Mouse (Mus musculus) heart, embryonic 12.5 days (tissue): ENCODE data around the gene Cradd. TPM values are rescaled to one million over a fixed set of nuclear protein-coding genes. Genes with fewer than 3 reads are reported as not detected.

ENCODE experiments used
- ATAC-seq: fragments of 200-750 bp; cut with Nextera tagmentation; 2 replicates; pipeline ENCODE4 v1.8.0; 2017; ENCODE audit warnings: moderate TSS enrichment, moderate library complexity; ENCODE audit not compliant: insufficient number of reproducible peaks, low FRiP score
- H3K27ac ChIP-seq: fragments of 300-500 bp; sonication (generic); 2 replicates; pipeline ENCODE4 v1.5.1; 2016; ENCODE audit warnings: mild to moderate bottlenecking, moderate library complexity; ENCODE audit not compliant: poor library complexity, severe bottlenecking
- H3K27me3 ChIP-seq: fragments of 300-500 bp; sonication (generic); replicated peaks from 2 replicates; pipeline ENCODE4 v1.6.1; 2016; ENCODE audit warnings: mild to moderate bottlenecking, moderate library complexity
- H3K36me3 ChIP-seq: fragments of 300-500 bp; sonication (generic); 2 replicates; pipeline ENCODE4 v1.6.1; 2016; ENCODE audit warnings: mild to moderate bottlenecking, moderate library complexity
- H3K4me1 ChIP-seq: fragments of 300-500 bp; sonication (generic); replicated peaks from 2 replicates; pipeline ENCODE4 v1.6.1; 2016; ENCODE audit warnings: mild to moderate bottlenecking
- H3K4me2 ChIP-seq: fragments of 300-500 bp; sonication (generic); 2 replicates; pipeline ENCODE4 v1.6.1; 2016; ENCODE audit warnings: mild to moderate bottlenecking, moderate library complexity
- H3K4me3 ChIP-seq: fragments of 300-500 bp; sonication (generic); 2 replicates; pipeline ENCODE4 v1.5.1; 2016; ENCODE audit warnings: mild to moderate bottlenecking
- H3K9ac ChIP-seq: fragments of 300-500 bp; sonication (generic); 2 replicates; pipeline ENCODE4 v1.6.1; 2016; ENCODE audit warnings: mild to moderate bottlenecking, moderate library complexity
- H3K9me3 ChIP-seq: fragments of 300-500 bp; sonication (generic); replicated peaks from 2 replicates; pipeline ENCODE4 v1.6.1; 2016; ENCODE audit warnings: mild to moderate bottlenecking, moderate library complexity
- WGBS: fragments of 180-500 bp; shearing (Covaris S2); methylation state at CpG from one replicate; pipeline ENCODE4 v1.1.7; 2016; 5-methylcytosine and 5-hydroxymethylcytosine counted together
- polyA plus RNA-seq: library from polyadenylated mRNA; unstranded; fragments of >200 nt; fragmentation: Nextera tagmentation; extraction: Ambion mirVana; gene quantifications from 2 replicates; pipeline ENCODE4 v1.2.1, GENCODE M21; 2016

The Cradd gene
- polyA plus RNA-seq, 1 experiment from 2014 or later: 8.0 TPM

DNA sequence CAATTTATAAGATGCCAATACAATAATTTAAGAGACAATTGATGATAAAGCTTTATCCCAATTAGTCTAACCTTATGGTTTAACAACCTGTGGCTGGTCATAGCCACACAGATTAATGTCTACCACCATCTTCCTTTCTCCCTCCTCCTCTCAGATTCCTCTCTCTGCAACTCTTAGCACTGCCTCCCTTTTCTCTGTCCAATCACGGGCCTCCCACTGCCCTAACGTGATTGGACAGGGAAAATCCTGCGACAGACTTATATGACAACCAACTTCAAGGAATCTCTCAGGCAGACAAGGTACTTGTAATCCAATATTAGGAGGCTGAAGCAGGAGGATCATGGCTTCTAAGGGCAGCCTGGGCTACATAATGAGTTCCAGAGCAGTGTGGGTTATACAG is 8.7 kb upstream of the Cradd start:
- no peaks in the 10 kb centered on the region for H3K9me3 ChIP-seq
- H3K27ac ChIP-seq: no peak overlapping the region
- no peaks in the 10 kb centered on the region for H3K27me3 ChIP-seq
- H3K4me3 ChIP-seq: no peak overlapping the region
- no peak overlapping the region for H3K9ac ChIP-seq
- H3K4me2 ChIP-seq: no peak overlapping the region
- peaks cover 10% of the 10 kb centered on the region for H3K4me1 ChIP-seq
- ATAC-seq: no peak
- no peaks in the 10 kb centered on the region for H3K36me3 ChIP-seq
- 77% methylated on average over 3 of the region's 3 CpGs for WGBS

DNA sequence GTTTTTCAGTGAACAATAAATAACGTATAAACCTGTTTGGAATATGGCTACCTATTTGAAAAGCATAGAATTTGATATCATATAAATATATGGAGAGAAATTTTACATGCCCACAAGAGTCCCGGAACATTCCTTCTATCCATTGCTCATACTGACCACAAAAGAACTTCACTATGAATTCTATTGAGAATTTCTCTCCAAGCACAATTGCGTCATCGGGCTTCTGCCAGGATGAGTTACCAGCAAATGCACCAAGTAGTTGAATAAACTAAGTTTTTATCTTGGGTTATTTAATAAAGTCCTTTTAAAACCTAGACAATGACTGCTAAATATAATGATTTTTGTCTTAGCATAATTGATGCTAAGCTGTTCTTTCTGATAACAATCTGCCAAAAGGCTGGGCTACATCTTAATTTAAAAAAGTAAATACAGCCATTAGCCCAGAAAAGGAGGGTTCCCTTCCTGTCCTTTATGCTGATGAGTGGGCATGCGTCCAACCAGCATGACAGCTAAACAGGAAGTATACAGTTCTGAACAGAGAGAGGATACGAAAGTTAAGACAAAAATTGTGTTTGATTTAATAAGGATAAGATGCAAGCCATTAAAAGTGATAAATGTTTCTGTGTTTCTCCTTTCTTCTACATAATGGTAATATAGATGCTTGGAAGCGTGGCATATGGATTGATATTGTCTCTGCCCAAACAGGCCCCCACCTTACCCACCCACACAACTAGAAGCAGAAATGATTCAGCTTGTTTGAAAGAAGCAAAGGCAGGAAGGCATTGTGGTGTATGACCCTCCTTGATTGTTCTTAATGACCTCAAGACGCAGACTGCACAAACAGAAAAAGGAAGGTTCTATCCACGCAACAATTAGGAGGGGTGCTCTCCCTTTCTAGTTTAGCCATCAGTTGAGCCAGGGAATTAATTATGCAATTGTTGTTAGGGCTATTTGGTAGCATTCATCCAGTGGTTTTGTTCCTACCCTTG is 6.7 kb upstream of the Cradd start:
- H3K9ac ChIP-seq: no peak overlapping the region
- H3K9me3 ChIP-seq: 0 out of 2 replicates have a peak, but pooled peaks cover 4% of the 10 kb centered on the region
- no peak overlapping the region for H3K4me3 ChIP-seq
- no peak for ATAC-seq
- WGBS: 82% methylated on average over 9 of the region's 9 CpGs
- no peaks in the 10 kb centered on the region for H3K36me3 ChIP-seq
- no peak overlapping the region for H3K4me2 ChIP-seq
- H3K4me1 ChIP-seq: no peaks in the 10 kb centered on the region
- H3K27ac ChIP-seq: no peak overlapping the region
- H3K27me3 ChIP-seq: no peaks in the 10 kb centered on the region

DNA sequence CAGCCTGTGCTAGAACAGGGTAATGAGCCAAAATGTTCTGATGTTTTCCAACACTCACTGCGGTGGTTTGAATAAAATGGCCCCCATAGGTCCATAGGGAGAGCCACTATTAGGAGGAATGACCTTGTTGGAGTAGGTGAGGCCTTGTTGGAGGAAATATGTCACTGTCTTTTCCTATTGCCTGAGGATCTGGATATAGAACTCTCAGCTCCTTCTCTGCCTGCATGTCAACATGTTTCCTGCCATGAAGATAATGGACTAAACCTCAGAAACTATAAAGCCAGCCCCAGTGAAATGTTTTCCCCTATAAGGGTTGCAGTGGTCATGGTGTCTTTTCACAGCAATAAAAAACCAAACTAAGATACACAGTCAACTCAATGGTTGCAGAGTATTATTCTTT is 6.0 kb upstream of the Cradd start:
- Histone ChIP-seq H3K27ac (no peak overlapping the region), H3K9ac (no peak overlapping the region), H3K4me1 (no peaks in the 10 kb centered on the region), H3K27me3 (no peaks in the 10 kb centered on the region), H3K4me2 (no peak overlapping the region), H3K4me3 (no peak overlapping the region), H3K36me3 (no peaks in the 10 kb centered on the region), H3K9me3 (0 out of 2 replicates have a peak, but pooled peaks cover 4% of the 10 kb centered on the region)
- WGBS: 84% methylated on average over 1 of the region's 1 CpGs
- ATAC-seq: no peak

DNA sequence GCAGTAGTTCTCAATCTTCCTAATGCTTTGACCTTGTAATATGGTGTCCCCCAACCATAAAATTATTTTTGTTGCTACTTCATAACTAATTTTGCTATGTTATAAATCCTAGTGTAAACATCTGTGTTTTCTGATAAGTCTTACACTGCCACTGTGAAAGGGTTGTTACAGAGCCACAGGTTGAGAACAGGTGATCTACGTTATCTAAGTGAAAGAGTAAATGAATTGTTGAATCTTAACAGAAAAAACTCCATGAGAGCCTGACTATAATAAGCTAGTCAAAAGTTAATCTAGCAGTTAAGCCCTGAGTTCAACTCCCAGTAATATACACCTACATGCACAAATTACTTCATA is 322 bp upstream of the Cradd start:
- no peak overlapping the region for H3K4me3 ChIP-seq
- no peak overlapping the region for H3K4me2 ChIP-seq
- H3K9ac ChIP-seq: no peak overlapping the region
- H3K27me3 ChIP-seq: no peaks in the 10 kb centered on the region
- WGBS: 37% methylated on average over 1 of the region's 1 CpGs
- 0 out of 2 replicates have a peak, but pooled peaks cover 4% of the 10 kb centered on the region for H3K9me3 ChIP-seq
- no peaks in the 10 kb centered on the region for H3K36me3 ChIP-seq
- no peak overlapping the region for H3K27ac ChIP-seq
- H3K4me1 ChIP-seq: peaks cover 12% of the 10 kb centered on the region
- ATAC-seq: no peak

DNA sequence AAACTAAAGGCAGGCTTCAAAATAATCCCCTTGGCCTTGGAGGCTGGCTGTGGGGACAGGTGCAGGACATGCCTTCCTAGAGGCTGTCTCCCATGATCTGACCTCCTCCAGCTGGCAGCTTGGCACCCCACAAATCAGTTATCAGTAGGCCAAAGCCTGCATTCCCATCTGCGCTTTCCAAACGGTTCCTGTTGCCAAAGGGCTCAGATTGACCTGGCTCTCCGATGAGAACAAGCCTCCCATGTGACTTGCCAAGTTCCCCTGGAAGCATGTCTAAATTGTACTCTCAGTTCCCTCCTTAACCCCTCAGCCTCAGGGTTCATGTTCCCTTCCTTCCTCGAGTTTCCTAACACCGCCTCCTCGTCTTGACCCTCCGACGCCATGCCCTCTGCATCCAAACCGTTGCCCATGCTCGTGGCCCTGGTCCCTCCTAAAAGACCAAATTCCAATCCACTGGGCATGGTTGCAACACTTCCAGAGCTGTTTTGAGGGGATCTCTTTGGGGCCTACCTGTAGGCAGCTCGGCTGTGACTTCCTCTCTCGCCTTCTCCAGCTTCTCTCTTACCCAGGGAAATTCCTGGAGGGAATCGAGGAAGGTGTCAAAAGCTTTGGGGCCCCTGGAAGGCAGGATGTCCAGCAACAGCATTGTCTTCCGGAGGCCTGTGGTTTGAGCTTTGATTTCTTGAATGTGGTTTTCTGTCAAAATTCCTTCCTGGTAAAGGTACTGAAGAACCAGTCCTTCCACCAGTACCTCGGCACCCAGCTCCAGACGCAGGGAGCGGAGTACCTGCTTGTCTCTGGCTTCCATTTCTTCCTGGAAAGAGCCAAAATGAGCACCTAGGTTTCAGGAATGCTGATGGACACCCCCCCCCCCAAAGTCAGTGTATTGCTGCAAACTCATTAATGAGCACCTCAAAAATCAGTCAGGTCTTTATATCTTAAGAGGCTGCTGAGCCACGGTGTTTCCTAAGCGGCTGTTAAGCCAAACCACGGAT is 1.6 kb downstream of the Cradd start:
- no peak overlapping the region for H3K27ac ChIP-seq
- no peaks in the 10 kb centered on the region for H3K27me3 ChIP-seq
- H3K4me2 ChIP-seq: peak overlapping the region; percentile 82
- 0 out of 2 replicates have a peak, but pooled peaks cover 4% of the 10 kb centered on the region for H3K9me3 ChIP-seq
- H3K36me3 ChIP-seq: no peaks in the 10 kb centered on the region
- 61% methylated on average over 20 of the region's 20 CpGs for WGBS
- no peak overlapping the region for H3K9ac ChIP-seq
- H3K4me3 ChIP-seq: peak overlapping the region; percentile 86; the same call in 1 of the 2 replicates
- H3K4me1 ChIP-seq: peaks cover 21% of the 10 kb centered on the region
- ATAC-seq: no peak

GRCm38 (mm10) chr10:95319001-95319400 is 4.9 kb downstream of the Cradd start:
- Histone ChIP-seq H3K9ac (no peak overlapping the region), H3K9me3 (no peaks in the 10 kb centered on the region), H3K4me3 (no peak overlapping the region), H3K4me1 (peaks cover 43% of the 10 kb centered on the region), H3K4me2 (no peak overlapping the region), H3K36me3 (no peaks in the 10 kb centered on the region), H3K27me3 (no peaks in the 10 kb centered on the region), H3K27ac (no peak overlapping the region)
- ATAC-seq: no peak
- WGBS: 91% methylated on average over 13 of the region's 13 CpGs

DNA sequence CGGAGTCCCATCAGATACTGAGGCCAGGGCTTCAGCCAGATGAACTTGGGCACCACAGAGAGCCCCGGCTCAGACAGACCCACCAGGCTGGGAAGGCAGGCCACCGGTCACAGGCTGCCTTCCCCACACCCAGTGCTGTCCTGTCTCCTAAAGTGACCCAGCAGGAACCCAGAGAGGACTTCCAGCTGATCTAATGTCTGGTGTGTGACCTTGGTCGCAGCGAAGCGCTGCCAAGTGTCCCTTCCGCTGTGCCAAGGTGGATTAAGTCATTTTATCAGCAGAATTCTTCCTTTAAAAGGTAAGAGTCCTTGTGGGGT is 5.6 kb downstream of the Cradd start:
- Histone ChIP-seq H3K27me3 (no peaks in the 10 kb centered on the region), H3K36me3 (no peaks in the 10 kb centered on the region), H3K9ac (peak overlapping the region; percentile 32; the same call in 1 of the 2 replicates), H3K9me3 (no peaks in the 10 kb centered on the region), H3K4me2 (peak overlapping the region; percentile 8), H3K27ac (peak overlapping the region; percentile 46; the same call in 1 of the 2 replicates), H3K4me3 (no peak overlapping the region), H3K4me1 (peaks cover 48% of the 10 kb centered on the region)
- ATAC-seq: no peak
- 59% methylated on average over 7 of the region's 7 CpGs for WGBS

DNA sequence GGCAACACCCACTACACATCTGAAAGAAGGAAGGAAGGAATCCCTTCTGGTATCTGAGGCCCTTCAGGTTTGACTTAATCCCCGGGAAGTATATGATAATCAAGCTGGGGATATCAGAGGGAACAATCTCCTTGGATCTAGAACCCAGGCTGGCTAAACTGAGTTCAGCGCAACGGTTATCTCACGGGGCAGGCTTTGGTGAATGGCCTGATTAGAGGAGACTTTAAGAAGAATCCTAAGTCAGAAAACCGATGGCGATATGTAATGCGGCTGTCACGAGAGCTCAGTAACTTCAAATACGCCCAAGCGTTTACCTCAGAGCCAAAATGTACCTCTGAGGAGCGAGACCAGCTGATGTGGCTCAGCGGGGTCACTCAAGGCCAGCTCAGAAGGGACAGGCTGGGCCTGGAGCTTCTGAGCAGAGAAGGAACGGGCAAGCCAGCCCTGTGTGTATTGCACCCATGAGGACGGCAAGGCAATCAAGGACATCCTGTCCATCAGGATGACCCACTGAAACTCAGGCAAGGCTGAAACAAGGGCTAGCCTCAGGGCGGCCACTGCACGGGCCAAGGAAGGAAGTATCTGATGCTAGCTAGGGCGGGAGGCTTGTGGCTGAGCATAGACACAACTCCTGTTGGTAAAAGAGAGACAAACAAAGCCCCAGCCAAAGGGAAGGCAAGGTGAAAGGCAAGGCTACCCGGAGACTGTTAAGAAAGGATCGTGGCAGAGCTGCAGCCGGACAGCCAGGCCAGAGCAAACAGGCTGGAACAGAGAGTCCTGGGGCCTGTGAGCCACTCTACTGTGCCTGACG is 6.1 kb downstream of the Cradd start:
- Histone ChIP-seq H3K9ac (no peak overlapping the region), H3K4me3 (no peak overlapping the region), H3K4me2 (peak overlapping the region; percentile 8), H3K9me3 (no peaks in the 10 kb centered on the region), H3K4me1 (peaks cover 51% of the 10 kb centered on the region), H3K27me3 (no peaks in the 10 kb centered on the region), H3K27ac (peak overlapping the region; percentile 46; the same call in 1 of the 2 replicates), H3K36me3 (no peaks in the 10 kb centered on the region)
- ATAC-seq: no peak
- 77% methylated on average over 21 of the region's 21 CpGs for WGBS

- Histone ChIP-seq H3K27ac (no peak overlapping the region), H3K36me3 (no peaks in the 10 kb centered on the region), H3K4me1 (peaks cover 48% of the 10 kb centered on the region), H3K4me3 (no peak overlapping the region), H3K9ac (no peak overlapping the region), H3K27me3 (no peaks in the 10 kb centered on the region), H3K9me3 (no peaks in the 10 kb centered on the region), H3K4me2 (no peak overlapping the region)
- WGBS: 69% methylated on average over 14 of the region's 14 CpGs
- ATAC-seq: no peak
These were observed 6.8 kb downstream of the Cradd start for GRCm38 (mm10) chr10:95317091-95317490.

GRCm38 (mm10) chr10:95316675-95317074 is 7.3 kb downstream of the Cradd start:
- H3K27me3 ChIP-seq: no peaks in the 10 kb centered on the region
- no peak overlapping the region for H3K9ac ChIP-seq
- ATAC-seq: no peak
- no peak overlapping the region for H3K4me2 ChIP-seq
- H3K4me1 ChIP-seq: peaks cover 48% of the 10 kb centered on the region
- H3K36me3 ChIP-seq: no peaks in the 10 kb centered on the region
- no peaks in the 10 kb centered on the region for H3K9me3 ChIP-seq
- 50% methylated on average over 9 of the region's 9 CpGs for WGBS
- no peak overlapping the region for H3K4me3 ChIP-seq
- H3K27ac ChIP-seq: no peak overlapping the region
